Mouse (Mus musculus) granulocyte monocyte progenitor cell, adult 5-6 weeks (primary cell): ENCODE data around the gene Cdh4. TPM values are rescaled to one million over a fixed set of nuclear protein-coding genes. Genes with fewer than 3 reads are reported as not detected.

Experiments used
- ATAC-seq: replicated peaks from 2 replicates; pipeline ENCODE4 v1.8.0; 2016; ENCODE audit warnings: mild to moderate bottlenecking, moderate TSS enrichment, inconsistent platforms; ENCODE audit not compliant: poor library complexity, severe bottlenecking
- total RNA-seq, 2 experiments: library from RNA; stranded (forward) in 1 of 2; stranded (reverse) in 1 of 2; fragments of 200-712, 200-1000 nt in 1 of 2; fragments of >200 nt in 1 of 2; fragmentation: Nextera tagmentation in 1 of 2; gene quantifications; 2 replicates each; pipeline ENCODE4 v1.2.3; 2014 to 2017

The Cdh4 gene
- total RNA-seq, 2 experiments from 2014 or later: not detected

DNA sequence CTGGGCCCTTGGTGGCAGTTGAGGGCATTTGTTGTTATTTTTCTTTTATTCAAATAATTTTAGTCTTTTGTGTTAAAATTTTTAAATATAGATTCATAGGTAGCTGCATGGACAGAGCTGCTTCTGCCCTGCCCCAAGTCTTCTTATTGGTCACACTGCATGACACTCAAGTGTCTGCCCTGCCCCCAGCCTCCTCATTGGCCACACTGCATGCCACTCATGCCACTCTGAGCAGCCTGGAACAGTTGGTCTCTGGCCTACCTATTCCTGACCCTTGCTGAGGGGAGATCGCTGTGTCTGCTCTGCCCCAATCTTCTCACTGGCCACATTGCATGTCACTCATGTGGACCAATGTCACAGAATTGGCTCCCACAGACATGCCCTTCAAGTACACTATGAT is 273.1 kb downstream of the Cdh4 start:
- no peak for ATAC-seq

DNA sequence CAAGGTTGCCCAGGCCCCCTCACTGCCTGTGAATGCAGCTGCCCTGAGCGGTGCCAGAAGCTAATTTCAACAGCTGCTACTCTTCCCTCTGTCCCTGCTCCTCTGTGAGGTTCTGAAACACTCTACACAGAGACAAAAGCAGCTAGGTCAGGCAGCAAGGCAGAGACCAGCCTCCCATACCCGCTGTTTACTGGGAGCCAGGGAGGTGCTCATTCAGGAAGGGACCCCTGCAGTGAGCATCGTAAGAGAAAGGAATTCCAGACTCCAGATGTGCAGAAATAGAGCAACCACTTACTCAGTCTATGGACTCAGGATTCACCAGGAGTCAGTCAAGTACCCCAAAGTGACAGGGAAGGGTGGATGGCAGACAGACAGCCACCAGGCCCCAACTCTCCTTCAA is 278.1 kb downstream of the Cdh4 start:
- ATAC-seq: no peak

DNA sequence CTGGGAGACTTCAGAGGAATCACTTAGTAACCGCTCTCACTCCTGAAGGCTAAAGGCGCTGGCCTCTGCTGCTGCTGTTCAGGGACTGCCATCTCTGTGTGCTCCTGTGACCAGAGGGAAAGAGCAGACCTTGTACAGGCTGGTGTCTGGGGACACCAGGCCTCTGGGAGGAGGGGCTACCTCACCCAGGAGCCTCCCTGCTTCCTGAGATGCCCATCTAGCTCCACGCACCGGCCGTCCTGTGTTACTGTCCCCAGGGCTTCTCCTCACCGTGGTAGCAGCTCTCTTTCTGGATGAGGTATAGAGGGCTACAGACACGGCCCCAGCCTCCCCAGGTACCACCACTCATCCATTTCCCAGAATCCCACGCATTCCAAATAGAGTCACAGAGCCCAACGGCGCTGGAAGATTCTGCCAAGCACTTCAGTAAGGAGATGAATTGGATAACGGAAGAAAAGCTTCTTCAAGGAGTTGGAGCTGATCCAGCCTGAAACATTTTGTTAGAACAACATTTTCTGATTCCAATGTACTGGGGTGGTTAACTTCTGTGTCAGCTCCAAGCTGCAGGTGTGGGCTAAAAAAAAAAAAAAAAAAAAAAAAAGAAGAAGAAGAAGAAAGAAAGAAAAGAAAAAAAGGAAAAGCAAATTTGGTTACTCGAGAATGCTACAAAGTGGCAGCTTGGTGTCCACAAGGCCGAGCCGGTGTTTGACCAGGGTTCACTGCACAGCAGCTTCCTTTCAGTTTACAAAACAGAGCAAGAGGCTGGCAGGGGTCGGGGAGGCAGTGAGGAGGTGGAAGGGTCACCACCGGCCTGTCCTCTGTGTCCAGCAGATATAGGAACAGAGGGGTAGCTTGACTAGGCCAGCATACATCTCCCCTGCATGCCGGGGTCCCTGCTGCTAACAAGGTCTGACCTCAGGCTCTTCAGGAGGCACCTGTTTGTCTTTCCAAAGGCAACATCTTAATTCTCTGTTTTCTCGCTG is 279.6 kb downstream of the Cdh4 start:
- ATAC-seq: no peak

DNA sequence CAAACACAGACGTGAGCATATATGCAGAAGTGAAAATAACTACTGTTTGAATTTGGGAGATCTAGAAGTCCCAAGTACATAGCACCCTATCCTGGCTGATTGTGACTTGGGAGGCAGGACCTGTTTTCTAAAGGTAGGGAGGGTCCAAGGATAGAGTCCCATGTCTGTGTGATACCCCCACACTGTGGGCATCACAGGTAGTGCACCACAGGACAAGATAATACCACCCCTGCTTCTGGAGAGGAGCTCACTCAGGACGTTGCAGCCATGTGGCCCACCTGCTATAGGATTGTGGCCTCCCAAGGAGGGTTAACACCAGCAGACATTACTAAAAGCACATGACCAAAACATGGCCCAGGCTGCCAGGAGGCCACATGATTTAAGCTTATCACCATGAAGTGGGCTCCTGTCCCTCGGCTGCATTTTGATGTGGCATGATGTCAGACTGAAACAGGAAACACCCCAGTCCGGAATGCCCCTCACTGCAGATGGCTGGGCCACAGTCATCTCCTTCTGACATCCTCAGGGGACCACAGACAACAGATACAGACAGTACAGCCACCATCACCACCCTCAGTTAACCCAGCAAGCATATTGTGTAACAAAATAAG is 280.6 kb downstream of the Cdh4 start:
- ATAC-seq: no peak

DNA sequence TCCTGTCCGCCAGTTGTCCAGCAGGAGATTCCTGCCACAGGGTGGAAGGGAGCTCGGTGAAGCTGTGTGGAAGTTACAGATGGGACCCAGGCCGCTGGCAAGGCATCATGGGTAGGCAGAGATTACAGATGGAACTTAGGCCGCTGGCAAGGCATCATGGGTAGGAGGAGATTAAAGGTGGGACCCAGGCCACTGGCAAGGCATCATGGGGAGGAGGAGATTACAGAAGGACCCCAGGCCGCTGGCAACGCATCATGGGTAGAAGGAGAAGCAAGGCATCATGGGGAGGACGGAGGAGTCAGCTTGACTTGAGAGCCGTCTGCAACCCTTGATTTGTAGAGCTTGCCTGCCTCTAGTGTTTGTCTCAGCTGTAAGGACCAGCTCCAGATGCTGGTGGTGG is 281.2 kb downstream of the Cdh4 start:
- ATAC-seq: no peak

DNA sequence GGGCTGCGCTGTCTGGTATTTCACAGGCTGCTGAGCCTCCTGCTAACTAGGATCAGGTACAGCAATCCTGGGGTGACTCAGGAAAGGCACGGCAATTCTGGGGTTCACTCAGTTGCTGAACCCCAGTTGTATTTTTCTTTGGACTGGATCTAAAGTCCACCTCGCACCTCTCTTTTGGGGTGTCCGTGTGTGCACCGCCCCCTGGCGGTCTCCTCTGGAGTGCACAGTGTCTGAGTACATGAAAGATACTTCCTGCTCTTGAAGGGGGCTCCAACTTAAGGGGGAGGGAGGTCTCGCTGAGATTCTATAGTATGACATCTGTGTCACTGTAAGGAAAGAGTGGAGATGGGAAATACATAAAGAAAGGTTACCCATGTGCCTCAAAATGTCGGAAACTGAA is 286.8 kb downstream of the Cdh4 start:
- ATAC-seq: 0 out of 2 replicates have a peak, but pooled peaks have one; percentile 31

DNA sequence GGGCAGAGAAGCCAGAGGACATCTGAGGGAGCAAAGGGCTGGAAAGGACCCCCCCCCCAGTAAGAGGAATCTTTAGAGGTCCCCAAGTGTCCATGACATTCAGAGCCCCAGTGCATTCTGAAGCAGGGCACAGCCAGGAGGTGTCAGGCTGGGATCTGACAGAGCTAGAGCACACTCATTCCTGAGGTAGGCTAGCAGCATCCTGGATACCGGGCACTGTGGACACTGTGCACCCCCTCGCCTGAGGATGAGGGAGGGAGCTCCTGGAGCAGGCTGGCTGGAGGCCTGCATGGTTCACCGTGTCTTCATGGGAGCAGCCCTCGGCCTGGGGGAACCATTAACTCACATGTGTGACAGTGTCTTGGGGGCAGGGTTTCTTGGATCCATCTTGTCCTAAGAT is 287.6 kb downstream of the Cdh4 start:
- ATAC-seq: no peak

DNA sequence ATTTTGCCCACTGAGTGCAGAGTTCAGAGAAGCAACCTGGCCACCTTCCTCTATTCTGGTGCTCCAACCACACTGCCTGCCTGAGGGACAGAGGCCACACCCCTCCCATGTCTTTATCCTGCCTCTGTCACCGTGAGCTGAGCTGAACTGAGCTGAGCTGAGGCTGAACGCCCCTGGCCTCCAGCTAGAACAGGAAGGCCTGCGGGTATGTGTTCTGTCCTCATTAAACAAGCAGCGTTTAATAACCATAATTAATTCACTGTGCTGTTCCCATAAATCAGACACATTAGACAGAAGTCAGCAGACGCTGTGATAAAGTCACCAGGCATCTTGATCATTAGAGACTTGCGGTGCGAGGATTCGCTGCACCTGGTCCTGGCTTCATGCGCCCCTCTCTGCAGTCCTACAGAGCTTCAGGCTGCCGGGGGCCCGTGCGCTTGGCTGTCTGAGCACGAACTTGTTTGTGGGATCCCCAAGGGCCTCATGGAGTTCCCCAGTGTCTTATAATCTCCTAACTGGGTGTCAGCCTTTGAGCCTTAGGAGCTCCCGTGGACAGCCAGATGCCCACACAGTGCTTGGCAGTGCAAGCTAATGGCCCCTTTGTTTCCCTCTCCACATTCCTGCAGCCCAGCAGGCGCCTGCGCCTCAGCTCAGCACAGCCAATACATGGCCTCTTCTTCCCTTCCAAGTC is 291.1 kb downstream of the Cdh4 start:
- no peak for ATAC-seq

DNA sequence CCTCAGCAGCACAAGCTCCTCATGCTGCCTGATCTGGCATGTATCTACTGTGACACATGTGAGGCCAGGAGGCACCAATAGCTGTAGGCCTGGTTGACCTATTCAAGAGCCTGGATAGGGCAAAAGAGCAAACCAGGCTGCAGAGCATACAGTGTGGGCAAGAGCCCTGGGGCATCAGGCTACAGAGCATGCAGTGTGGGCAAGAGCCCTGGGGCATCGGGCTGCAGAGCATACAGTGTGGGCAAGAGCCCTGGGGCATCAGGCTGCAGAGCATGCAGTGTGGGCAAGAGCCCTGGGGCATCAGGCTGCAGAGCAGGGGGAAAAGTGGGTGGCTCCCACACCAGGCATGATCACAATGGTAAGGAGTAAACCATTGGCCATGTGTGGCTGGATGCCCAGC is 300.2 kb downstream of the Cdh4 start:
- no peak for ATAC-seq

DNA sequence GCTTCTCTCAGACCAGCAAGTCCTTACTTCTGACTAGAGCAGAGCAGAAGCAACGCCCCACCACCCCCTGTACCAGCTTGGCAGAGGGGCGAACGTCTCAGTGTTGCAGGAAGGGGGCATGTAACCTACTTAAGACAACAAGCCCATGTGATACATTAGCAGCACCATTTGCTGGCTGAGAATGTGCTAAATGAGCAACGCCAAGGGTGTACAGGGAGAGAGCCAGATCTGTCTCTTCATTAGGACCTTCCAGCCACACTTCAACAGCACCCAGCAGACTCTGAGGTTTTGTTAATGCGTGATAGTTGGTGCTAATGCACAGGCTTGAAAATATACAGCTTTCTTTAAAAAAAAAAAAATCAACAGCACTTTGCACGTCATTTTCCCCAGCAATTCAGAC is 300.6 kb downstream of the Cdh4 start:
- no peak for ATAC-seq

DNA sequence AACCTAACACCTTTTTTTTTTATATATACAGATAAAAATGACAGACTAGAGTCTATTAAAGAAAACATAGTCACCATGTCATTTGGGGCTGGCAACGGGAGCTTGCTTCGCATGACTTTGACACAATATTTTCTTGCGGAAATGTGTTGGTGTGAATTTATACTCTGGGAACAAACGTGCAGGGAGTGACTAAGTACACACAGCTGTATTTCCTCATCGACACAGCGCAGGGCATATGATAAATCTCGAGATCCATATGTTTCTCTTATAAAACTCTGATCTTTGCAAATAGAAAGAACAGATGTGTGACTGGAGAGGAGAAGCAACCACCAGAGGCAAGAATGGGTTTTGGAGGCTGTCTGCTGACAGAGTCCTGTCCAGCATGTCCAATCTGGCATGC is 304.3 kb downstream of the Cdh4 start:
- ATAC-seq: no peak

DNA sequence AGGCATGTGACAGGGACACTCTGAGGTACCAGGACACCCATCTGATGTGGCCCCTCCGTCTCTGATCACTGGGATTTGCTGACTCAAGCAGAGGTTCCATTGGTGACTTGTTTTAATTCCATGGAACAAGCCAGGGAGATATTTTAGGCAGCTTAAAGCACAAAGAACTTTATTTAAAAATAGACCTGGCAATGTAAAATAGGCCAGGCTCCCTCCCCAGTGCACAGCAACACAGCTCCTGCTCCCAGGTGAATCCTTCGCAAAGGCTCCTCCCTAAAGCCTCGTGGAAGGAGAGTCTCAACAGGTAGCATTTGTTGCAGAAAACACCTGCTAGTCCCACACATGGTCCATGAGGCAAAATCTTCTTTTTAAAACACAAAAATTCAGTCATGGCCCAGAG is 307.2 kb downstream of the Cdh4 start:
- ATAC-seq: no peak

DNA sequence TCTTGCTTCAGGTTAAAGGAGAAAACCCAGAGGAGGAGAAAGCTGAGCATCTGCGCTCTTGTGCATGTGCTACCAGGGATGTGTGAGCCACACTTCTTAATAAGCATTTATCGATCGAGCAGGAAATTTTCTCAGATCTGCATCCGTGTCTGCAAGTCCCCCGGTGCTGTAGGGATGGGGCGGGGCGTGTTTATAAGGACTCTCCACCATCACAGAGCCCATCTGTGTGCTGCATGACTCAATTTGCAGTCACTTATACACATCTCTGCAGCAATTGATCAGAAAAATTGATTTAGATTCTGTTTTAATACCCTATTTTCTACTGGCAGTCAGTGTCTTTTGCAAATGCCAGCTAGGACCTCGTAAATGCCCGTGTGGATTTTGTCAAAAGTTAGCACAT is 311.6 kb downstream of the Cdh4 start:
- no peak for ATAC-seq

DNA sequence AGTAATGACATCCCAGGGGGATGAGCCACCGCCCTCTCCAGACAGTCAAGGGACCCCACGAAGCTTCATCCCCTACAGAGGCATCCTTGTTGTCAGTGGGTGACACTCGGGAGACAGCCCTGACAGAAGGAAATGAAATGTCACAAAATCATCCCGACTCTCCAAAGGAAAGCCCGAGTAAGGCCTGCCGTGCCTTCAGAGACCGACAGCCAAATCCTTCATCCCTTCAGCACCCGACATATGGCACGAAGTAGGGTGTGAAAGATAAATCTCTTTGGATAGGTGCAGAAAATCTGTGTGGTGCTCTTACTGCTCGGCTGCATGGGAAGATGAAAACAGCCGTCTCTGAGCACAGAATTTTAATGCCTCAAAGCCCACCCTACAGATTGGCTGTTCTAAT is 312.5 kb downstream of the Cdh4 start:
- ATAC-seq: no peak

DNA sequence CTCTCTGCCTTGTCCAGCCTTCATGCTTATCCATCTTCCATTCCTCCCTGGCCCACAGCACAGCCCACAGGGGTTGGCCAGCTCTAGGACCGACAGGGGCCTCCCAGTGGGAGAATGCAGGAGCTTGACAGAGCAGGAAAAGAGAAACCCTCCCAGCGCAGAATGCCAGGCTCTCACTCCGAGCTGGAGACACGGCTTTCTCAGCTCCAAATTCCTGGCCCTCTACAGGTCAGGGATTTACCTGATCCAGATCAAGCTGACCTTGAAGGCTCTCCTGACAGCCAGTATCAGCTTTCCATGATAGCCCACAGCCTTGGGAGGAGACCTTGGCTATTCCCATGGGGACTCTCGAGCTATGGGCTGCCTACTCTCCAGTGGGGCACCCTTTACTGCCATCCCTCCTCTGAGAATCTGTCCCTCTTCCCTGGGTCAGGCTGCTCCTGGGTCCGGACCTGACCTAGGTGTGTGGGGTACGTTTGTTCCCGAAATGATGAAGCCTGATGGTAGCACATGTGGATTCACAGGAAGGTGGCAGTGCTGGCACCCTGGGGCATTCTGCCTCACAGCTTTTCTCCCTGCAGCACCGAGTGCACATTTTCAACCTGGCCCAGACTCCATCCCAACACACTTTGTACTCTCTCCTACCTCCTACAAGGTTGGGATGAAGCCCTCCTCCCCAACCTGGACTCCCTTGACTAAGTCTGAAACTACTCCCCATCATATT is 319.6 kb downstream of the Cdh4 start:
- no peak for ATAC-seq

DNA sequence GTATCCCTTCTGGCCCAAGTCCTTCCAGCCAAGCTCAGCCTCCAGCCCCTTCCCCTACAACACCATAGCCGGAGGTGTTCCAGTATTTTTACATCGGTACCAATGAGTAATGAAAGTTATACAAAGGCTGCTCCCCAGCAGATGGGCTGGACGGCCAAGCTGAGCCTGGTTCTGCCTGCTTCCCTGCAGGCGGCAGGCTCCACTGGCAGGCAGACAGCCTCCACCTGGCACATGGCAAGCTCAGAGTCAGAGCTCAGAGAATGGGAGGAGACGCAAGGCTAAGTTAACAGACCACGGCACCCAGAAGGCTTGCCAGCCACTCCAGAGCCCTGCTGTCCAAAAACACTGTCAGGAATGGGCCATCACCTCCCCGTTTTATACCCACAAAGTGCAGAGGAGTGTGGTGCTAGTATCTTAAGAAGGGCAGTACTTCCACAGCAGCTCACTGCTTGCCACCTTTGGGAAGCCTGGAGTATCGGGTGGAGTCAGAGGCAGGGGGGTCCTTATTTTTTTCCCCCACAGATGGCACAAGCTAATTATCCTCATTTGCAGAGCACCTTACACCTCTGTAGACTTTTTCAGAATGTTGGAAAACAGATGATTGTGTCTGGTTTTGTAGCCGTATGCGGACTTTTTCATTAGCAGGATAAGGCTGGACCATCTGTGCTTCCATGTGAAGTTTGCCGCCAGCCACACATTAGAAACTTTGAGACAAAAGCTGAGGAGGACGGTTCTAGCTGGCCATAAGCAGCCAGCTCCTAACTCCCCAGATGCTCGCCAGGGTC is 320.5 kb downstream of the Cdh4 start:
- no peak for ATAC-seq

DNA sequence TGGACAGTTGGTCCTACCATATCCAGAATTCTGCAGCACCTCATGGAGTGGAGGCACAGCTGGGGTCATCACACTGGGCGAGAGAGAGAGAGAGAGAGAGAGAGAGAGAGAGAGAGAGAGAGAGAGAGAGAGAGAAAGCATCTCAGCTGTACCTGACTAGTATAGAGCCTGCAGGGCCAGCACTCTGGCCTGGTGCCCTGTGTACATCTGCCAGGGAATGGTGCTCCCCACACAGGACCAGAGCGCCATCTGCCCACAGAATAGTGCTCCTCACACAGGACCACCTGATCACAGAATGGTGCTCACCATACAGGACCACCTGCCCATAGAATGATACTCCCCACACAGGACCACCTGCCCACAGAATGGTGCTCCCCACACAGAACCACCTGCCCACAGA is 322.2 kb downstream of the Cdh4 start:
- no peak for ATAC-seq

DNA sequence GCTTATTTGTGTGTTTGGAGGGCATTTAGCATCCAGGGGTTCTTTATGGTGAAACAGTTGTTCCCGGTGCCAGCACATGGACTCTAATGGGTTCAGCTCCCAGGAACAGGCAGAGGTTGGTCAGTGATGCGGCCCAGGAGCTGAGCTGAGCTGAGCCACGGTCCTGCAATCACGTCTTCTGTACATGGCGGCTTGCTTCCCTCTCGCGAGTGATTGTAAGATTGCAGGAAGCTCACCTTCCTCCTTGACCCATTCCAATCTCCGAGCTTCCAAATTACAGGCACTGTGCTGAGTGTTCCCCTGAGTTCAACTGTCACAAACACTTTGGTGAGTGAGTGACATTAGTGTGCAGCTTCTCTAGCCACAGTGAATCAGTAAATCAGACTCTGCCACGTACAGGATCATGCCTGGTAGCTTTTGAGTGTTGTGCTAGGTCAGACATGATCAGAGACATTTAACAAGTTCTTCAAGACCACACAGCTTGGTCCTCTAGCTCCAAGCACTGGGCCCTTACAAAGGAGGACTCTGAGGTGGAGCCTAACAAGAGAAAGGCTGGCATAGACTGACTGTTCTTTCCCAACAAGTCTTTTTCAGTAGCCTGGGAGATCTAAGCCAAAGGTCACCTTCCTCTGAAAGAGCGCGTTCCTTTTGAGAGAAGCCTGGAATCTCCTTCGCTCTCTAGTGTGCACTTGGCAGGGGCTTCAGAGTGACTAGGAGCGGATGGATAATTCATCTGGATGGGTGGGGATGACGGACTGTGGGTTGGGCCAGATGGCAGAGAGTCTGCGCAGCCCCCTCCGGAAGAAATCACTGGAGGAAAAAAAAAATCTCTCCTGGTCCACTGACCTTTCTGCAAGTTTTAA is 324.7 kb downstream of the Cdh4 start:
- no peak for ATAC-seq

DNA sequence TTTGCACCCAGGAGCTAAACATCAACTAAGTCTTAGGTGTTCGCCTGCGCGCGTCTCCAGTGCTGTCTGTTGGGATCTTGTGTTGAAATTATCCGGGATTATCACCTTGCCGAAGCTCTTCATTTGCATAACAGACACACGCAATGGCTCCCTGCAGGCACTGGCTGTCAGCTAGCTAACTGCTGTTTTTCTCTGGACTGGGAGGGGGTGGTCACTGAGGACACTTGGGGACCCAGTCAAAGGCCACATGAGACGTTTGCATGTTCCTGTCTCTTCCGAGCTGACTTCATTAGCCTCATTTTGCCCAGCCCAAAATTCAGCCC is 325.3 kb downstream of the Cdh4 start:
- ATAC-seq: no peak
